ENCODE assay signal across 23 mouse cellular contexts in genomic region chr4:125007460-125007859, GRCm38 (mm10). TPM values are rescaled to one million over a fixed set of nuclear protein-coding genes. Genes with fewer than 3 reads are reported as not detected.
DNase-seq lines count a peak whose midpoint lies in the region; ATAC-seq and TF ChIP-seq lines count a peak whose summit lies in the region.
"Had no signal": no experiment of that assay in that cellular context is flagged by ENCODE, and none has a peak within 500 bp of the region (broad histone marks: within the 10 kb centered on the region; RNA-seq: fewer than 3 reads in every experiment).

No protein-coding gene starts in this region.

- peaks cover 50% of the 10 kb centered on the region for H3K27me3 ChIP-seq in forebrain, embryonic 10.5 days (ENCODE audit: poor library complexity, severe bottlenecking)
- H3K27me3 ChIP-seq in forebrain, postnatal 0 days (ENCODE audit: insufficient read depth, low read length) = no peaks in the 10 kb centered on the region
- peaks cover 89% of the 10 kb centered on the region for H3K27me3 ChIP-seq in liver, embryonic 12.5 days (replicated peaks)
- H3K27me3 ChIP-seq in liver, postnatal 0 days (ENCODE audit: insufficient read depth, low read length) = peaks cover 11% of the 10 kb centered on the region; the same call in 1 of the 2 replicates

- no peak for TF ChIP-seq EP300 in liver, postnatal 0 days (IDR thresholded peaks at IDR 0.05; ENCODE audit: low read depth)

- no peaks in the 10 kb centered on the region for H3K9me3 ChIP-seq in forebrain, embryonic 10.5 days
- no peaks in the 10 kb centered on the region for H3K9me3 ChIP-seq in forebrain, postnatal 0 days (ENCODE audit: low read length)
- no peaks in the 10 kb centered on the region for H3K9me3 ChIP-seq in liver, embryonic 12.5 days (replicated peaks)
- H3K9me3 ChIP-seq in liver, postnatal 0 days (ENCODE audit: low read length) = no peaks in the 10 kb centered on the region
- H3K9me3 ChIP-seq: midbrain, embryonic 12.5 days had no signal

- no peak for TF ChIP-seq CTCF in forebrain, postnatal 0 days (IDR thresholded peaks at IDR 0.05; ENCODE audit: low read depth)
- no peak for TF ChIP-seq CTCF in liver, postnatal 0 days (IDR thresholded peaks at IDR 0.05; ENCODE audit: low read depth)

- H3K4me3 ChIP-seq in forebrain, embryonic 10.5 days = no peak overlapping the region
- no peak overlapping the region for H3K4me3 ChIP-seq in forebrain, postnatal 0 days (ENCODE audit: low read depth, low read length)
- no peak overlapping the region for H3K4me3 ChIP-seq in liver, embryonic 12.5 days
- no peak overlapping the region for H3K4me3 ChIP-seq in liver, postnatal 0 days (ENCODE audit: low read depth, low read length)
- H3K4me3 ChIP-seq: midbrain, embryonic 12.5 days had no signal

- no peak overlapping the region for H3K9ac ChIP-seq in forebrain, postnatal 0 days
- no peak overlapping the region for H3K9ac ChIP-seq in liver, embryonic 12.5 days
- no peak overlapping the region for H3K9ac ChIP-seq in liver, postnatal 0 days (replicated peaks)
- H3K9ac ChIP-seq: midbrain, embryonic 12.5 days had no signal

- DNase-seq in forebrain, embryonic 10.5 days (ENCODE audit: extremely low spot score, low spot score) = no peak
- no peak for DNase-seq in forebrain, postnatal 0 days
- no peak for DNase-seq in liver, postnatal 0 days
- DNase-seq in layer of hippocampus, adult 18-20 months (ENCODE audit: low spot score in 2 of 2) = no peak
- DNase-seq: adrenal gland, adult 2 months; cerebellum, adult 18-20 months; cerebellum, postnatal 25 days; gastrocnemius, postnatal 36 days; heart, postnatal 4 days; kidney, adult 18-20 months; kidney, postnatal 10 days; thymus, adult 2 months had no signal

- peaks cover 50% of the 10 kb centered on the region for H3K36me3 ChIP-seq in forebrain, embryonic 10.5 days (replicated peaks)
- H3K36me3 ChIP-seq in forebrain, postnatal 0 days (ENCODE audit: insufficient read depth) = no peaks in the 10 kb centered on the region
- H3K36me3 ChIP-seq in liver, embryonic 12.5 days = no peaks in the 10 kb centered on the region
- no peaks in the 10 kb centered on the region for H3K36me3 ChIP-seq in liver, postnatal 0 days (replicated peaks; ENCODE audit: insufficient read depth, low read length)
- H3K36me3 ChIP-seq: midbrain, embryonic 12.5 days had no signal

- H3K4me1 ChIP-seq in forebrain, embryonic 10.5 days = 0 out of 2 replicates have a peak, but pooled peaks cover 10% of the 10 kb centered on the region
- no peaks in the 10 kb centered on the region for H3K4me1 ChIP-seq in forebrain, postnatal 0 days (ENCODE audit: insufficient read depth)
- H3K4me1 ChIP-seq in liver, embryonic 12.5 days = 0 out of 2 replicates have a peak, but pooled peaks cover 4% of the 10 kb centered on the region
- H3K4me1 ChIP-seq in liver, postnatal 0 days (ENCODE audit: insufficient read depth) = peaks cover 3% of the 10 kb centered on the region; the same call in 1 of the 2 replicates

- no peak overlapping the region for H3K4me2 ChIP-seq in forebrain, postnatal 0 days (ENCODE audit: low read depth)
- peak overlapping the region; percentile 32 for H3K4me2 ChIP-seq in liver, embryonic 12.5 days
- no peak overlapping the region for H3K4me2 ChIP-seq in liver, postnatal 0 days (ENCODE audit: low read depth, low read length)
- H3K4me2 ChIP-seq: midbrain, embryonic 12.5 days had no signal

- H3K27ac ChIP-seq in forebrain, embryonic 10.5 days = 0 out of 2 replicates have a peak overlapping the region, but pooled peaks have one; percentile 11
- H3K27ac ChIP-seq in forebrain, postnatal 0 days (ENCODE audit: low read depth, low read length) = no peak overlapping the region
- no peak overlapping the region for H3K27ac ChIP-seq in liver, embryonic 12.5 days
- H3K27ac ChIP-seq in liver, postnatal 0 days (ENCODE audit: low read depth) = no peak overlapping the region
- H3K27ac ChIP-seq: hindbrain, postnatal 0 days; macrophage; midbrain, embryonic 12.5 days; stomach, postnatal 0 days had no signal

- WGBS in forebrain, embryonic 10.5 days = 57% methylated on average over 15 of the region's 15 CpGs
- WGBS in forebrain, postnatal 0 days = 66% methylated on average over 15 of the region's 15 CpGs
- 25% methylated on average over 15 of the region's 15 CpGs for WGBS in liver, embryonic 12.5 days (ENCODE audit: insufficient replicate concordance)
- 31% methylated on average over 15 of the region's 15 CpGs for WGBS in liver, postnatal 0 days (ENCODE audit: insufficient replicate concordance)

- ATAC-seq in forebrain, postnatal 0 days = no peak
- no peak for ATAC-seq in liver, embryonic 12.5 days
- ATAC-seq in liver, postnatal 0 days = no peak
- peak; percentile 76 for ATAC-seq in common myeloid progenitor, adult 5-6 weeks (replicated peaks; ENCODE audit: low read depth, poor library complexity, severe bottlenecking)
- peak; percentile 70 for ATAC-seq in megakaryocyte progenitor cell, adult 5-6 weeks (replicated peaks; ENCODE audit: poor library complexity)
- ATAC-seq: CD4-positive, CD25-positive, alpha-beta regulatory T cell, adult 4 months; hindbrain, postnatal 0 days had no signal

RNA-seq across cellular contexts. Expression of gene Gnl2, which starts 8.9 kb away (rescaled TPM):
- polyA plus RNA-seq in forebrain, embryonic 10.5 days (2016; fragmentation: Nextera tagmentation; extraction: Ambion mirVana) = 99.7 and 107 TPM in 2 replicates
- 63.7 and 68.5 TPM in 2 replicates for total RNA-seq in forebrain, postnatal 0 days (2014; rRNA removed)
- 82.3 and 84.0 TPM in 2 replicates for polyA plus RNA-seq in forebrain, postnatal 0 days (2015; fragmentation: Nextera tagmentation; extraction: Ambion mirVana)
- 69.9 and 72.5 TPM in 2 replicates for polyA plus RNA-seq in liver, embryonic 12.5 days (2016; fragmentation: Nextera tagmentation; extraction: Ambion mirVana)
- polyA plus RNA-seq in liver, postnatal 0 days (2015; fragmentation: Nextera tagmentation; extraction: Ambion mirVana) = 25.8 and 26.7 TPM in 2 replicates
- total RNA-seq in common myeloid progenitor, adult 5-6 weeks (2017) = 182 and 228 TPM in 2 replicates
- total RNA-seq in megakaryocyte progenitor cell, adult 5-6 weeks (2015) = 87.0 and 101 TPM in 2 replicates
- 133 and 205 TPM in 2 replicates for total RNA-seq in megakaryocyte progenitor cell, adult 5-6 weeks (2017)
- 10 to 100 TPM; 54.8 to 62.3 TPM for total RNA-seq in layer of hippocampus, adult 18-20 months (2021)

RNA-seq across cellular contexts. Expression of gene Rspo1, which starts 21.2 kb away (rescaled TPM):
- polyA plus RNA-seq in forebrain, embryonic 10.5 days (2016; fragmentation: Nextera tagmentation; extraction: Ambion mirVana) = 40.0 and 46.8 TPM in 2 replicates
- total RNA-seq in forebrain, postnatal 0 days (2014; rRNA removed) = 0.77 and 2.4 TPM in 2 replicates
- polyA plus RNA-seq in forebrain, postnatal 0 days (2015; fragmentation: Nextera tagmentation; extraction: Ambion mirVana) = 0.87 and 1.9 TPM in 2 replicates
- 1.2 and 1.4 TPM in 2 replicates for polyA plus RNA-seq in liver, embryonic 12.5 days (2016; fragmentation: Nextera tagmentation; extraction: Ambion mirVana)
- polyA plus RNA-seq in liver, postnatal 0 days (2015; fragmentation: Nextera tagmentation; extraction: Ambion mirVana) = 0.41 and 0.86 TPM in 2 replicates
- total RNA-seq in common myeloid progenitor, adult 5-6 weeks (2017) = 2.4 TPM in 1 of 2 replicates, not detected in the other
- 0.89 and 2.6 TPM in 2 replicates for total RNA-seq in megakaryocyte progenitor cell, adult 5-6 weeks (2015)
- total RNA-seq in megakaryocyte progenitor cell, adult 5-6 weeks (2017) = 0.41 and 0.71 TPM in 2 replicates
- total RNA-seq in layer of hippocampus, adult 18-20 months (2021) = 1 to 10 TPM; 8.2 to 8.3 TPM
- total RNA-seq: MEL had no signal
- polyA plus RNA-seq: CD4-positive, CD25-positive, alpha-beta regulatory T cell, adult 4 months; macrophage had no signal

RNA-seq across cellular contexts. Expression of gene Dnali1, which starts 58.0 kb away (rescaled TPM):
- polyA plus RNA-seq in forebrain, embryonic 10.5 days (2016; fragmentation: Nextera tagmentation; extraction: Ambion mirVana) = 0.28 and 0.30 TPM in 2 replicates
- 1.9 and 2.4 TPM in 2 replicates for total RNA-seq in forebrain, postnatal 0 days (2014; rRNA removed)
- 1.3 and 1.9 TPM in 2 replicates for polyA plus RNA-seq in forebrain, postnatal 0 days (2015; fragmentation: Nextera tagmentation; extraction: Ambion mirVana)
- 0.10 TPM in 1 of 2 replicates, not detected in the other for polyA plus RNA-seq in liver, embryonic 12.5 days (2016; fragmentation: Nextera tagmentation; extraction: Ambion mirVana)
- 0.06 TPM in 1 of 2 replicates, not detected in the other for polyA plus RNA-seq in liver, postnatal 0 days (2015; fragmentation: Nextera tagmentation; extraction: Ambion mirVana)
- total RNA-seq in common myeloid progenitor, adult 5-6 weeks (2017) = not detected in 2 replicates
- total RNA-seq in megakaryocyte progenitor cell, adult 5-6 weeks (2015) = 0.15 TPM in 1 of 2 replicates, not detected in the other
- total RNA-seq in megakaryocyte progenitor cell, adult 5-6 weeks (2017) = not detected in 2 replicates
- total RNA-seq in layer of hippocampus, adult 18-20 months (2021) = 1 to 10 TPM in 1 of 2 experiments, under 1 TPM in 1; 0.84 to 1.1 TPM
- total RNA-seq: adrenal gland, adult 2 months; gastrocnemius, adult 18-20 months; gastrocnemius, postnatal 36 days; heart, postnatal 4 days; MEL had no signal
- polyA plus RNA-seq: adrenal gland, adult 2 months; CD4-positive, CD25-positive, alpha-beta regulatory T cell, adult 4 months; liver, embryonic 16.5 days had no signal

RNA-seq across cellular contexts. Expression of gene Snip1, which starts 59.0 kb away (rescaled TPM):
- 28.5 and 30.8 TPM in 2 replicates for polyA plus RNA-seq in forebrain, embryonic 10.5 days (2016; fragmentation: Nextera tagmentation; extraction: Ambion mirVana)
- 30.7 and 46.6 TPM in 2 replicates for total RNA-seq in forebrain, postnatal 0 days (2014; rRNA removed)
- 18.0 and 18.8 TPM in 2 replicates for polyA plus RNA-seq in forebrain, postnatal 0 days (2015; fragmentation: Nextera tagmentation; extraction: Ambion mirVana)
- polyA plus RNA-seq in liver, embryonic 12.5 days (2016; fragmentation: Nextera tagmentation; extraction: Ambion mirVana) = 21.6 and 24.8 TPM in 2 replicates
- 10.7 and 10.8 TPM in 2 replicates for polyA plus RNA-seq in liver, postnatal 0 days (2015; fragmentation: Nextera tagmentation; extraction: Ambion mirVana)
- 22.0 and 27.8 TPM in 2 replicates for total RNA-seq in common myeloid progenitor, adult 5-6 weeks (2017)
- 22.0 and 28.6 TPM in 2 replicates for total RNA-seq in megakaryocyte progenitor cell, adult 5-6 weeks (2015)
- 28.3 and 33.5 TPM in 2 replicates for total RNA-seq in megakaryocyte progenitor cell, adult 5-6 weeks (2017)
- total RNA-seq in layer of hippocampus, adult 18-20 months (2021) = 10 to 100 TPM; 13.8 to 15.4 TPM

Comparison
In these comparisons a context has a peak if more than half of its experiments do, and no peak if none do; other contexts are left out.
1. ATAC-seq: peak in common myeloid progenitor, adult 5-6 weeks (single experiment) and megakaryocyte progenitor cell, adult 5-6 weeks (single experiment); none in forebrain, postnatal 0 days (single experiment), liver, embryonic 12.5 days (single experiment) and liver, postnatal 0 days (single experiment).